Mouse (Mus musculus) heart, adult 2 months (tissue): ENCODE measurements around the gene Nenf. TPM values are rescaled to one million over a fixed set of nuclear protein-coding genes. Genes with fewer than 3 reads are reported as not detected.

Experiments used
- DNase-seq, 2 experiments: peaks; one replicate each; pipeline ENCODE4 v3.0.0; 2021
- H3K27ac ChIP-seq: fragments of 200-600 bp; 2 replicates; pipeline ENCODE4 v1.8.1; 2022
- H3K27me3 ChIP-seq: fragments of 200-500 bp; 2 replicates; pipeline ENCODE4 v1.6.1; 2012; ENCODE audit warnings: mild to moderate bottlenecking, low read length, inconsistent platforms, mixed read lengths; ENCODE audit not compliant: control insufficient read depth, insufficient read depth
- H3K36me3 ChIP-seq: fragments of 200-500 bp; 2 replicates; pipeline ENCODE4 v1.6.1; 2012; ENCODE audit warnings: low read length, inconsistent platforms; ENCODE audit not compliant: control insufficient read depth, insufficient read depth
- H3K4me1 ChIP-seq: fragments of 200-500 bp; 2 replicates; pipeline ENCODE4 v1.6.1; 2011; ENCODE audit warnings: low read length; ENCODE audit not compliant: control insufficient read depth, insufficient read depth
- H3K4me3 ChIP-seq: fragments of 200-600 bp; 2 replicates; pipeline ENCODE4 v1.8.1; 2022
- H3K79me2 ChIP-seq: fragments of 200-500 bp; replicated peaks from 2 replicates; pipeline ENCODE4 v1.6.1; 2012; ENCODE audit warnings: mild to moderate bottlenecking, inconsistent platforms, low read length, moderate library complexity, mixed read lengths; ENCODE audit not compliant: control insufficient read depth, insufficient read depth
- H3K9ac ChIP-seq: fragments of 200-500 bp; 2 replicates; pipeline ENCODE4 v1.6.1; 2012; ENCODE audit warnings: low read depth, mild to moderate bottlenecking, control low read depth, inconsistent platforms, low read length, mixed read lengths
- CTCF ChIP-seq: fragments of 200-600 bp; IDR thresholded peaks from 2 replicates; pipeline ENCODE4 v1.8.1; 2022; ENCODE audit warnings: antibody characterized with exemption, mild to moderate bottlenecking, moderate library complexity
- EP300 ChIP-seq: fragments of 200-500 bp; IDR thresholded peaks from 2 replicates; pipeline ENCODE4 v1.6.1; 2011; ENCODE audit warnings: low read depth, low read length, control low read depth; ENCODE audit not compliant: insufficient read depth
- POLR2A ChIP-seq: fragments of 200-500 bp; IDR thresholded peaks from 2 replicates; pipeline ENCODE4 v1.6.1; 2011; ENCODE audit warnings: mild to moderate bottlenecking, low read depth, low read length, control low read depth; ENCODE audit not compliant: insufficient read depth
- WGBS: fragments of 180-500 bp; shearing (Covaris S2); methylation state at CpG from one replicate; pipeline ENCODE4 v1.1.7; 2018; 5-methylcytosine and 5-hydroxymethylcytosine counted together
- intact Hi-C: fragments of 180-260 bp; cut with DNase I; formaldehyde crosslinking; loops from one replicate; pipeline ENCODE4 v1.15.1; 2025
- polyA plus RNA-seq: library from polyadenylated mRNA; depleted of rRNA; stranded (reverse); fragments of >200 nt; gene quantifications from 2 replicates; pipeline ENCODE4 v1.2.3, GENCODE M21; 2012
- total RNA-seq, 2 experiments: library from RNA; stranded (reverse); gene quantifications; 2 replicates each; pipeline ENCODE4 v1.2.3; 2021

Nenf gene
- total and polyA plus RNA-seq, 3 experiments = 95.9 to 182 (median 107) TPM

DNA sequence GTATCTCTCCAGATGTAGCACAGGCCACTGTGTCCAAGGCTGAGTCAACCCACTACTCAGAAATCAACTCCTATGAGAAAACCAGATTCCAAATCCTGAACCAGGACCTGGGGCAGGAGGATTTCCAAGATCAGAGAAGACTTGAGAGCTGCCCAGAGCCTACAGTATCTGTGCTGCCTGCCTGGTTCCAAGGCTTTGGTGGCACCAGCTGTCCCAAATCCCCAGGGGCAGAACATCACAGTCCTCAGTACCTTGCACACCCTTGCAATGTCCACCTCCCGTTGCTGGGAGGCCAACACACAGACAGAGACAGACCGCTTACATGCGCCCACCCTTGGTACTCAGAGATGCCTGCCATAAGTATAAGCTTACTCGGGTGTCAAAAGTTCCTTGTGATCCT lies 19.7 kb downstream of the Nenf start:
- DNase-seq = no peak
- Histone ChIP-seq H3K79me2 (no peaks in the 10 kb centered on the region), H3K9ac (no peak overlapping the region), H3K27me3 (no peaks in the 10 kb centered on the region), H3K36me3 (no peaks in the 10 kb centered on the region), H3K4me1 (peaks cover 7% of the 10 kb centered on the region), H3K27ac (peak overlapping the region; percentile 90), H3K4me3 (no peak overlapping the region)
- TF ChIP-seq POLR2A (no peak), CTCF (no peak), EP300 (no peak)
- WGBS = 89% methylated on average over 4 of the region's 4 CpGs
- intact Hi-C loops = no loop called here

DNA sequence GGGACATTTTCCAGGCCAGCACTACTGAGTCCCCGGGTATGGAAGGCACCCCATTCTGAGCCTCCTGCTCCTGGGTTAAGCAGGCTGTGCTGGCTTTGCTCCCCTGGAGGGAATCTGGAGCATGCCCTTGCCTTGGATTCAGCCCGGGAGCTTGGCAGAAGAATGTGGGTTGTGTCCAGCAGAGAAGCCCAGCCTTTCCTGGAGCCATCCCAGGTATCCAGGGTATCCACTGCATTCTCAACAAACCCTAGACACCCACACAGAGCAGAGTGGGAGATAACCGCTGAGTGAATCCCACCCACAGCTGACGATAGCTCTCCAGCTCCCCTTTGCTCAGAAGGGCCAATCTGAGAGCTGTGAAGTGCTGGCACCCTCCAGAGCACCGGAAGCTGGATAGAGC lies 21.5 kb downstream of the Nenf start:
- peak overlapping the region; percentile 25; the same call in 1 of the 2 replicates for H3K9ac ChIP-seq
- no peaks in the 10 kb centered on the region for H3K79me2 ChIP-seq
- no peak for TF ChIP-seq EP300
- TF ChIP-seq CTCF = no peak
- TF ChIP-seq POLR2A = 0 out of 2 replicates have a peak, but pooled peaks have one; percentile 23

DNA sequence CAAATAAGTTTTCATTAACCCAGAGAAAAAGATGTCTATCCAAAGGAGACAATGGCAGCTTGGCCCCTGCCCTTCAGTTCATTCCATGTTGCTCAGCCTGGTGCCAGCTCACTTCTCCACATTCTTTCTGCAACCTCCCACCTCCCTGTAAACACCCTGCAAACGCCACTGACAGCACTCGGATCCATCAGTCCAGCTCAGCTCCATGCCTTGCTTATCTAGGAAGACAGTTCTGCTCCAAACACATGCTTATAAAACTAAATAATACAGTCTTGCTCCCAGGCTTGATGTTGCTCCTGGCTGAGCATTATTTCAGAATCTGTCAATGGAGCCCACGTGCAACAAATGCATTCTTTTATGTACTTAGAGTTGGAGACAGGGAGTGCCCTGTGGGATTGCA lies 22.2 kb downstream of the Nenf start:
- Histone ChIP-seq H3K79me2 (no peaks in the 10 kb centered on the region), H3K4me1 (peaks cover 9% of the 10 kb centered on the region), H3K9ac (no peak overlapping the region), H3K27me3 (no peaks in the 10 kb centered on the region), H3K36me3 (no peaks in the 10 kb centered on the region), H3K4me3 (no peak overlapping the region), H3K27ac (peak overlapping the region; percentile 69; the same call in 1 of the 2 replicates)
- intact Hi-C loops = no loop called here
- DNase-seq = no peak
- TF ChIP-seq CTCF (no peak), POLR2A (no peak), EP300 (no peak)
- WGBS = 28% methylated on average over 3 of the region's 3 CpGs

More for the DNA sequence above, 21.5 kb downstream of the Nenf start:
- no peaks in the 10 kb centered on the region for H3K27me3 ChIP-seq
- 31% methylated on average over 5 of the region's 5 CpGs for WGBS
- no peaks in the 10 kb centered on the region for H3K36me3 ChIP-seq
- no peak overlapping the region for H3K4me3 ChIP-seq
- H3K4me1 ChIP-seq = peaks cover 9% of the 10 kb centered on the region
- H3K27ac ChIP-seq = peak overlapping the region; percentile 69
- peak; percentile 71 to 81 for DNase-seq
- intact Hi-C loops = no loop called here

- H3K27me3 ChIP-seq = no peaks in the 10 kb centered on the region
- peaks cover 9% of the 10 kb centered on the region for H3K4me1 ChIP-seq
- no peak overlapping the region for H3K9ac ChIP-seq
- H3K79me2 ChIP-seq = no peaks in the 10 kb centered on the region
- 63% methylated on average over 9 of the region's 9 CpGs for WGBS
- TF ChIP-seq EP300 = no peak
- no peak for TF ChIP-seq POLR2A
- no peak for TF ChIP-seq CTCF
- no peak overlapping the region for H3K4me3 ChIP-seq
- DNase-seq = no peak
- intact Hi-C loops = no loop called here
- H3K36me3 ChIP-seq = no peaks in the 10 kb centered on the region
- no peak overlapping the region for H3K27ac ChIP-seq
Observed at GRCm38 (mm10) chr1:191293996-191294795, 23.8 kb downstream of the Nenf start.

DNA sequence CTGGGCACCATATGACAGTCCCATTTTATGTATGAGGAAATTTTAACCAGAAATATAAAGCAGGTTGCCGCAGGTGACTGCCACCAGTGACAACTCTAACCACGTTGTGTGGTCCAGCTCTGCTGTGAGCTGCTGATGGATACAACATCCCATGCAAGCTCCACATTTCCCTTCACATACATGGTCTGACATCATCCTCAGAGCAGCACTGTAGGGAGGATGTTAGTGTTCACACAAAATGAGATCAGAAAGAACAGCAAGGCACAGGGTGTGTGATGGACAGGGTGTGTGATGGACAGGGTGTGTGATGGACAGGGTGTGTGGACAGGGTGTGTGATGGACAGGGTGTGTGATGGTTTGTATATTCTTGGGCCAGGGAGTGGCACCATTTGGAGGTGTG lies 24.9 kb downstream of the Nenf start:
- Histone ChIP-seq H3K79me2 (no peaks in the 10 kb centered on the region), H3K4me1 (peaks cover 6% of the 10 kb centered on the region; the same call in 1 of the 2 replicates)
- 86% methylated on average over 2 of the region's 2 CpGs for WGBS

GRCm38 (mm10) chr1:191292348-191292747 lies 25.6 kb downstream of the Nenf start:
- TF ChIP-seq CTCF = no peak
- peak; percentile 98 for TF ChIP-seq EP300
- no peak for TF ChIP-seq POLR2A
- Histone ChIP-seq H3K79me2 (no peaks in the 10 kb centered on the region), H3K27ac (peak overlapping the region; percentile 80), H3K9ac (no peak overlapping the region), H3K36me3 (no peaks in the 10 kb centered on the region), H3K4me3 (no peak overlapping the region), H3K27me3 (no peaks in the 10 kb centered on the region), H3K4me1 (peaks cover 6% of the 10 kb centered on the region; the same call in 1 of the 2 replicates)
- peak; percentile 71 to 84 for DNase-seq
- 48% methylated on average over 5 of the region's 5 CpGs for WGBS
- intact Hi-C loops = no loop called here

More for the DNA sequence above, 24.9 kb downstream of the Nenf start:
- H3K27me3 ChIP-seq = no peaks in the 10 kb centered on the region
- DNase-seq = no peak
- H3K27ac ChIP-seq = peak overlapping the region; percentile 75
- no peak for TF ChIP-seq CTCF
- TF ChIP-seq POLR2A = no peak
- no peak for TF ChIP-seq EP300
- intact Hi-C loops = no loop called here
- H3K4me3 ChIP-seq = no peak overlapping the region
- no peaks in the 10 kb centered on the region for H3K36me3 ChIP-seq
- H3K9ac ChIP-seq = no peak overlapping the region
